Mouse (Mus musculus): ENCODE measurements around the gene Pigl.

Pigl gene

DNA sequence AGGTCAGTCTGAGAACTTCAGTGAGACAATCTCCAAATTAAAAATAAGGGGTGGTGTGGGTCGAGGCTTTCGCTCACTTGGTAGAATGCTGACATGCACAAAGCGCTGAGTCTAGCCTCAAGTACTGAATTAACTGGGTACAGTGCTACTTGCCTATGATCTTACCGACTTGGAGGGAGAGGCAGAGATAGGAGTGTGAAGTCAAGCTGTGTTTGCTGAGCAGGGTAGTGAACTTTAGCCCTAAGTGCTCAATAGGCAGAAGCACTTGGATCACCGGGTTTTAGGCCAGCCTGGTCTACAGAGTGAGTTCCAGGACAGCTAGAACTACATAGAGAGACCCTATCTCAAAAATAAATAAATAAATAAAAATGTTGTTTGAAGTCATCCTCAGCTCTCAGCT lies 98.9 kb downstream of the Pigl start:
- no peak for DNase-seq (ENCODE audit: low read depth, low spot score)

DNA sequence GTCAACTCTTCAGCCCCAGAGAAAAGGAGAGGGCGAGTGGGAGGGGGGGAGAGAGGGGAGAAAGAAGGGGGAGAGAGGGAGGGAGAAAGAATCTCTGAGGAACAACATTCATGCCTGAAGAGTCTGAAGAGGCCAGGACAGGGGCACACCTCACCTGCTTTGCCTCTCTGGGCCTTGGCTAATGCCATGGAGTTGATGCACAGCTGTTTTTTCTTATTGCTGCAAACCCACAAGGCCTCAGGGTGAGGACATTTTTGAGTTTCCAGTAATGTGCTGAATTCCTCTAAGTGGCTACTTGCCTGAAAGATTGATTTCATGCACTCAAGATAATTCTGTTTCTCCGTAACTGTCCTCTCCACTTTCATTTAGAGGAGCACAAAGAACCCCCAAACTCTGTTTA lies 99.9 kb downstream of the Pigl start:
- DNase-seq (ENCODE audit: low read depth, low spot score) = no peak

DNA sequence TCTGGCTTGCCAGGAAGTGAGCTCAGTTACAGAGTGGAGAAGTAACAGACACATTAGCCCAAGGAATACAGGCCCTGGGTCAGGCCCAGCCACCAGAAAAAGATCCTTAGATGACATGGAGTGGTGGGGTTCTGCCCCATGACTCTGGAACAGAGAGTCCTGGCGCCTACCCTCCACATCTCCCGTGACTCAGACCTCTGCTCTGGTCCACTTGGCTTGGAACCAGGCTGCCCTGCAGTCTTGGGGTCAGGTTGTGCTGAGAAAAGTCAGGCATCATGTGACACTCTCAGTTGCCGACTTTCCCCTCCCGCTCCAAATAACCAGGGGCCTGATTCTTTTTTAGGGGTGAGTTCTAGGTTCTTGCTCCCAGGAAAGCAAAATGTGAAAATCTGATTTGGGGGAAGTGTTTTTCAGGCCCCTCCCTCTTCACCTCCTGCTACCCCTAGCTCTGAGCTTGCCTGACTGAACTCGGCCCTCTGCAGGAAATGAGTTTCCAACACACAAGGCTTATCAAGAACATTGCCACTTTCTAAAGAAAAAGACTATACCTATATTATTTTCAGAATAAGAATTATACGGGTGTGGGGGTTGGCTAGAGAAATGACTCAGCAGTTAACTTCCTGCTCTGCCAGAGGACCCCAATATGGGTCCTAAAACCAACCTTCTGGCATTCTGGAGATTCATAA lies 100.8 kb downstream of the Pigl start:
- DNase-seq (ENCODE audit: low read depth, low spot score) = no peak

DNA sequence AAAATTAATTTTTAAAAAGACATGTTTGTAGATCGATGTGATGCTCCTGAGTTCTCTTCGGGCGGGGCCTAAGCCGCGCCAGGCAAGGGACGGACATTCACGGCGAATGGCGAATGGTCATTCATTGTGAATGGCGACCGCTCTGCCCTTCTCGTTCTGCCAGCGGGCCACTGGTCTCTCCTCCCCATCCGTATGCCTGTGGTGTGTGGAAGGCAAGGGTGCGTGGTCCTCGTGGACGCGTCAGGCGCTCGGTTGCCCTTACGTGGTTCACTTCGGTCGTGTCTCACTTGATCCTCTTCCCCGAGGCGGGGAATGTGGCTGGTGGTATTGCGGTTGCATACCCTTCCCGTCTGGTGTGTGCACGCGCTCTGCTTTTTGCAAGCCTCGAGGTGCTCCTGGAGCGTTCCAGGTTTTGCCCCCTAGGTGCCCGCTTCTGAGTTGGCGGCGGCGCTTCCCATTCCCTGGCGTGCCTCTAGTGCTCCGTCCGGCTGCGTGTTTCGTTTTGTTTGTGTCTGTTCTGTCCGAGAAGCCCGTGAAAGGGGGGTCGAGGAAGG lies 102.3 kb downstream of the Pigl start:
- DNase-seq (ENCODE audit: low read depth, low spot score) = peak; percentile 33

DNA sequence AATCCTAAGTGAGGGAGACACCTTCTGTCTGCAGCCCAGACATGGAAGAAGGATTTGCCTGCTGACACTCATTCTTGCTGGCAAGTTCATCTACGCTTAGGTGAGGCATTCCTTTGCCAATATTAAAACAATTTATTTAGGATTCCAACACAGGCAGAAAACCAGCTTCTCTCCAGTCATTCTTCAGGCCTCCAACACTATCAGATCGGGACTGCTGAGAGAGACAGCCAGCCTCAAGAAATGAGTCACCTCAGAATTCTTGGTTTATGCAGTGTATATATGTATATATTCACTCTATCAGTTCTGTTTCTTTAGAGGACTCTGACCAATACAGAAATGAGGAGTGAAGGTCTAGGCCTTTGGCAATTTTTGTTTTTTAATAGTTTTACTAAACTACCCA lies 105.3 kb downstream of the Pigl start:
- no peak for DNase-seq (ENCODE audit: low read depth, low spot score)

Measured in ES-CJ7 (cell line).